Mouse (Mus musculus): Measurements from ENCODE around the gene Gas1.

DNA sequence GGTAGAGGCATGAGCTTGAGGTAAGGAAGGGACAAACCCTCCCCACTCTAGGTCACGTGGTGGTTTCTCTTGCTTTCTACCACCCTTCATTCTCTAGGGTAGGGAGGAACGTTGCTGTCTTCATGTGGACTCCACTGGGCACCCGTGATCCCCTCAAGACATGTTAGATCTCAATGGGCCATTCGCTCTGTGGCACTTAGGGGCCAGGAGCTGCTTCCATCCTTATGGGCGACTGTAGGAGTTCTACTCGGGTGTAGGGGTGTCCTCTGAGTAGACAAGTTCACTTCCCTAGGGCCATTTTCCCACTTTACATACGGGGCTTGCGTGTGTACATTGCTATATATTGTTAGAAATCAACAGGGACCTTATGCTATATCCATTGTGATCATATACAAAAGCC, 5.4 kb downstream of the Gas1 start:
- TF ChIP-seq POLR2A (IDR thresholded peaks at IDR 0.05; ENCODE audit: insufficient read length, low read depth) (no peak), TCF12 (IDR thresholded peaks at IDR 0.05; ENCODE audit: insufficient read depth, poor library complexity, severe bottlenecking) (no peak), MYOG (IDR thresholded peaks at IDR 0.05; ENCODE audit: control insufficient read depth in 1 of 3, insufficient read depth in 1 of 3, insufficient read length in 2 of 3, low read depth in 2 of 3) (no peak), REST (IDR thresholded peaks at IDR 0.05; ENCODE audit: insufficient read depth, insufficient read length) (no peak), MYOD1 (IDR thresholded peaks at IDR 0.05; ENCODE audit: control insufficient read depth in 1 of 3, insufficient read length in 2 of 3, low read depth in 2 of 3) (no peak), POLR2AphosphoS2 (IDR thresholded peaks at IDR 0.05; ENCODE audit: insufficient read length, low read depth) (no peak)

Data from myocyte (in vitro differentiated cells).